Mouse (Mus musculus) heart, adult 2 months (tissue): ENCODE measurements at regions not wholly inside any gene's neighbourhood (a gene's known extent, or its start where the extent isn't known, plus 50 kb on each side); places are given as distances from the start of the nearest gene placed in this dataset.

Source experiments
- DNase-seq, 2 experiments: peaks; one replicate each; pipeline ENCODE4 v3.0.0; 2021
- H3K27ac ChIP-seq: fragments of 200-600 bp; 2 replicates; pipeline ENCODE4 v1.8.1; 2022
- H3K27me3 ChIP-seq: fragments of 200-500 bp; 2 replicates; pipeline ENCODE4 v1.6.1; 2012; ENCODE audit warnings: mild to moderate bottlenecking, low read length, inconsistent platforms, mixed read lengths; ENCODE audit not compliant: control insufficient read depth, insufficient read depth
- H3K36me3 ChIP-seq: fragments of 200-500 bp; 2 replicates; pipeline ENCODE4 v1.6.1; 2012; ENCODE audit warnings: low read length, inconsistent platforms; ENCODE audit not compliant: control insufficient read depth, insufficient read depth
- H3K4me1 ChIP-seq: fragments of 200-500 bp; 2 replicates; pipeline ENCODE4 v1.6.1; 2011; ENCODE audit warnings: low read length; ENCODE audit not compliant: control insufficient read depth, insufficient read depth
- H3K4me3 ChIP-seq: fragments of 200-600 bp; 2 replicates; pipeline ENCODE4 v1.8.1; 2022
- H3K79me2 ChIP-seq: fragments of 200-500 bp; replicated peaks from 2 replicates; pipeline ENCODE4 v1.6.1; 2012; ENCODE audit warnings: mild to moderate bottlenecking, inconsistent platforms, low read length, moderate library complexity, mixed read lengths; ENCODE audit not compliant: control insufficient read depth, insufficient read depth
- H3K9ac ChIP-seq: fragments of 200-500 bp; 2 replicates; pipeline ENCODE4 v1.6.1; 2012; ENCODE audit warnings: low read depth, mild to moderate bottlenecking, control low read depth, inconsistent platforms, low read length, mixed read lengths
- CTCF ChIP-seq: fragments of 200-600 bp; IDR thresholded peaks from 2 replicates; pipeline ENCODE4 v1.8.1; 2022; ENCODE audit warnings: antibody characterized with exemption, mild to moderate bottlenecking, moderate library complexity
- EP300 ChIP-seq: fragments of 200-500 bp; IDR thresholded peaks from 2 replicates; pipeline ENCODE4 v1.6.1; 2011; ENCODE audit warnings: low read depth, low read length, control low read depth; ENCODE audit not compliant: insufficient read depth
- POLR2A ChIP-seq: fragments of 200-500 bp; IDR thresholded peaks from 2 replicates; pipeline ENCODE4 v1.6.1; 2011; ENCODE audit warnings: mild to moderate bottlenecking, low read depth, low read length, control low read depth; ENCODE audit not compliant: insufficient read depth
- WGBS: fragments of 180-500 bp; shearing (Covaris S2); methylation state at CpG from one replicate; pipeline ENCODE4 v1.1.7; 2018; 5-methylcytosine and 5-hydroxymethylcytosine counted together
- intact Hi-C: fragments of 180-260 bp; cut with DNase I; formaldehyde crosslinking; loops from one replicate; pipeline ENCODE4 v1.15.1; 2025

- no peak overlapping the region for H3K4me3 ChIP-seq
- WGBS, result 56% methylated on average over 3 of the region's 3 CpGs
- no peak overlapping the region for H3K27ac ChIP-seq
- H3K9ac ChIP-seq, result no peak overlapping the region
- no peak for DNase-seq
- no peaks in the 10 kb centered on the region for H3K4me1 ChIP-seq
- H3K36me3 ChIP-seq, result no peaks in the 10 kb centered on the region
- TF ChIP-seq POLR2A, result no peak
- no peak for TF ChIP-seq CTCF
- no peak for TF ChIP-seq EP300
- no peaks in the 10 kb centered on the region for H3K27me3 ChIP-seq
- H3K79me2 ChIP-seq, result no peaks in the 10 kb centered on the region
- intact Hi-C loops, result no loop called here
Observed at GRCm38 (mm10) chr3:56475529-56476527, 292.3 kb upstream of the Nbea start.

GRCm38 (mm10) chr3:56472651-56473050, 289.1 kb upstream of the Nbea start:
- DNase-seq, result no peak
- intact Hi-C loops, result no loop called here
- no peak for TF ChIP-seq POLR2A
- no peak for TF ChIP-seq EP300
- TF ChIP-seq CTCF, result no peak
- H3K27me3 ChIP-seq, result no peaks in the 10 kb centered on the region
- H3K4me3 ChIP-seq, result no peak overlapping the region
- H3K4me1 ChIP-seq, result no peaks in the 10 kb centered on the region
- no peaks in the 10 kb centered on the region for H3K36me3 ChIP-seq
- H3K9ac ChIP-seq, result no peak overlapping the region
- no peak overlapping the region for H3K27ac ChIP-seq
- 88% methylated on average over 6 of the region's 6 CpGs for WGBS
- no peaks in the 10 kb centered on the region for H3K79me2 ChIP-seq

- 90% methylated on average over 5 of the region's 5 CpGs for WGBS
- no peak for DNase-seq
- no peaks in the 10 kb centered on the region for H3K27me3 ChIP-seq
Observed at GRCm38 (mm10) chr3:56471823-56472222, 288.3 kb upstream of the Nbea start.

GRCm38 (mm10) chr3:56471185-56471584, 287.7 kb upstream of the Nbea start:
- no peaks in the 10 kb centered on the region for H3K79me2 ChIP-seq
- no peak for DNase-seq
- no peak for TF ChIP-seq EP300
- no peak for TF ChIP-seq CTCF
- no peak for TF ChIP-seq POLR2A
- no peak overlapping the region for H3K4me3 ChIP-seq
- WGBS, result 34% methylated on average over 1 of the region's 1 CpGs
- no peak overlapping the region for H3K9ac ChIP-seq
- no peaks in the 10 kb centered on the region for H3K4me1 ChIP-seq
- H3K27ac ChIP-seq, result no peak overlapping the region
- H3K36me3 ChIP-seq, result no peaks in the 10 kb centered on the region
- intact Hi-C loops, result no loop called here
- no peaks in the 10 kb centered on the region for H3K27me3 ChIP-seq

More at GRCm38 (mm10) chr3:56471823-56472222, 288.3 kb upstream of the Nbea start:
- Histone ChIP-seq H3K27ac (no peak overlapping the region), H3K36me3 (no peaks in the 10 kb centered on the region), H3K79me2 (no peaks in the 10 kb centered on the region), H3K4me3 (no peak overlapping the region), H3K4me1 (no peaks in the 10 kb centered on the region), H3K9ac (no peak overlapping the region)
- intact Hi-C loops, result no loop called here
- TF ChIP-seq EP300, result no peak
- no peak for TF ChIP-seq CTCF
- no peak for TF ChIP-seq POLR2A

- Histone ChIP-seq H3K27me3 (no peaks in the 10 kb centered on the region), H3K27ac (no peak overlapping the region), H3K9ac (no peak overlapping the region), H3K79me2 (no peaks in the 10 kb centered on the region), H3K36me3 (no peaks in the 10 kb centered on the region), H3K4me1 (no peaks in the 10 kb centered on the region), H3K4me3 (no peak overlapping the region)
- intact Hi-C loops, result no loop called here
- 57% methylated on average over 4 of the region's 4 CpGs for WGBS
- TF ChIP-seq POLR2A, result no peak
- TF ChIP-seq EP300, result no peak
- TF ChIP-seq CTCF, result no peak
- DNase-seq, result no peak
Observed at GRCm38 (mm10) chr3:56457625-56458024, 274.1 kb upstream of the Nbea start.

GRCm38 (mm10) chr3:56456317-56456716, 272.8 kb upstream of the Nbea start:
- H3K4me1 ChIP-seq, result no peaks in the 10 kb centered on the region
- H3K9ac ChIP-seq, result no peak overlapping the region
- H3K27me3 ChIP-seq, result no peaks in the 10 kb centered on the region
- H3K36me3 ChIP-seq, result no peaks in the 10 kb centered on the region
- no peaks in the 10 kb centered on the region for H3K79me2 ChIP-seq
- TF ChIP-seq EP300 (no peak), POLR2A (no peak), CTCF (no peak)
- H3K4me3 ChIP-seq, result no peak overlapping the region
- H3K27ac ChIP-seq, result no peak overlapping the region
- no peak for DNase-seq
- intact Hi-C loops, result no loop called here
- 88% methylated on average over 6 of the region's 6 CpGs for WGBS
